Mouse (Mus musculus): ENCODE results near the gene Grik3. TPM values are rescaled to one million over a fixed set of nuclear protein-coding genes. Genes with fewer than 3 reads are reported as not detected.

Gene Grik3
- total and polyA plus RNA-seq, 3 experiments, result under 0.01 TPM; not detected in 2

DNA sequence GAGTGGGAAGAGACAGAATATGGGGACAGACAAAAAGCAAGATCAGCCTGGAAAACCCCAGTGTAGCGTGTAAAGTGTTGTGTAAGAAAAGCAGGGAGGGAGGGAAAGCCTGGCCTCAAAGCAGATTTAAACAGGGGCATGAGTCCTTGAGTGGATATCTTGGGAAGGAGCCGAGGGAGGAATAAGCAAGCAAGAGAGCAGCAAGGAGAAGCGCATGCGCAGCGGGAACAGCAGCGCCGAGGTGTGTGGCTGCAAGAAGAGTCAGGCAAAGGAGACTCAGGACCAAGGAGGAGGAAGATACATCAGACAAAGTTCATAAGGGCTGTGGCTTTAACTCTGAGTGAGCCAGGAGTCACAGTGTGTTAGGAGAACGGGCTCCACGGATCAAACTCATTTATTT is 30.7 kb upstream of the Grik3 start:
- no peaks in the 10 kb centered on the region for H3K36me3 ChIP-seq (ENCODE audit: control insufficient read depth in 1 of 2, insufficient read depth in 2 of 2, low read length in 2 of 2)
- H3K79me2 ChIP-seq (ENCODE audit: control insufficient read depth, insufficient read depth, low read length, poor library complexity), result no peaks in the 10 kb centered on the region
- no peaks in the 10 kb centered on the region for H3K4me1 ChIP-seq (ENCODE audit: control insufficient read depth in 1 of 2, insufficient read depth in 2 of 2, low read length in 2 of 2)
- no peak overlapping the region for H3K4me3 ChIP-seq (ENCODE audit: control insufficient read depth in 1 of 2, insufficient read depth in 1 of 2, low read depth in 2 of 2, low read length in 2 of 2)
- no peak overlapping the region for H3K27ac ChIP-seq (ENCODE audit: control insufficient read depth, low read depth, low read length)
- no peak overlapping the region for H3K9ac ChIP-seq (ENCODE audit: control insufficient read depth, low read depth, low read length, poor library complexity, severe bottlenecking)
- no peak for TF ChIP-seq CHD1 (IDR thresholded peaks at IDR 0.05; ENCODE audit: low read depth, low read length)
- TF ChIP-seq ETS1 (IDR thresholded peaks at IDR 0.05; ENCODE audit: low read depth, low read length), result no peak
- no peak for TF ChIP-seq TAL1 (IDR thresholded peaks at IDR 0.05; ENCODE audit: low read length)
- TF ChIP-seq E2F4 (IDR thresholded peaks at IDR 0.05; ENCODE audit: borderline replicate concordance, low read depth, low read length), result no peak
- no peak for TF ChIP-seq USF2 (IDR thresholded peaks at IDR 0.05; ENCODE audit: borderline replicate concordance in 1 of 2, insufficient read depth in 1 of 2, low read depth in 1 of 2, low read length in 2 of 2)
- TF ChIP-seq USF1 (IDR thresholded peaks at IDR 0.05; ENCODE audit: low read depth, low read length), result no peak
- TF ChIP-seq RCOR1 (IDR thresholded peaks at IDR 0.05; ENCODE audit: low read depth, low read length), result no peak
- TF ChIP-seq BHLHE40 (IDR thresholded peaks at IDR 0.05; ENCODE audit: borderline replicate concordance, low read depth, low read length), result no peak
- TF ChIP-seq TBP (IDR thresholded peaks at IDR 0.05; ENCODE audit: low read depth, low read length), result no peak
- TF ChIP-seq EP300 (IDR thresholded peaks at IDR 0.05; ENCODE audit: low read depth in 1 of 2, low read length in 2 of 2), result no peak
- TF ChIP-seq ELF1 (IDR thresholded peaks at IDR 0.05; ENCODE audit: low read depth, low read length), result no peak
- TF ChIP-seq MAX (IDR thresholded peaks at IDR 0.05; ENCODE audit: low read length), result no peak
- no peak for TF ChIP-seq SMC3 (IDR thresholded peaks at IDR 0.05; ENCODE audit: low read depth, low read length)
- TF ChIP-seq HCFC1 (IDR thresholded peaks at IDR 0.05; ENCODE audit: low read depth, low read length), result no peak
- TF ChIP-seq JUND (IDR thresholded peaks at IDR 0.05; ENCODE audit: low read depth, low read length), result no peak
- TF ChIP-seq MXI1 (IDR thresholded peaks at IDR 0.05; ENCODE audit: low read depth, low read length), result no peak
- no peak for TF ChIP-seq NRF1 (IDR thresholded peaks at IDR 0.05; ENCODE audit: insufficient read depth, low read depth, low read length, poor library complexity, severe bottlenecking)
- TF ChIP-seq CHD2 (IDR thresholded peaks at IDR 0.05; ENCODE audit: low read length), result no peak
- no peak for TF ChIP-seq RAD21 (IDR thresholded peaks at IDR 0.05; ENCODE audit: low read depth, low read length)
- TF ChIP-seq UBTF (IDR thresholded peaks at IDR 0.05; ENCODE audit: borderline replicate concordance, insufficient read depth, low read depth, low read length), result no peak
- H3K9me3 ChIP-seq (replicated peaks; ENCODE audit: insufficient read depth, low read length), result no peaks in the 10 kb centered on the region
- H3K27me3 ChIP-seq (ENCODE audit: control insufficient read depth in 1 of 2, insufficient read depth in 2 of 2, low read length in 2 of 2), result no peaks in the 10 kb centered on the region; a peak in 1 of 4 replicates
- no peak for DNase-seq (ENCODE audit: low read depth, low spot score)

GRCm38 (mm10) chr4:125469711-125470372 is 20.7 kb upstream of the Grik3 start:
- Histone ChIP-seq H3K4me3 (ENCODE audit: control insufficient read depth in 1 of 2, insufficient read depth in 1 of 2, low read depth in 2 of 2, low read length in 2 of 2) (no peak overlapping the region), H3K9ac (ENCODE audit: control insufficient read depth, low read depth, low read length, poor library complexity, severe bottlenecking) (no peak overlapping the region), H3K36me3 (ENCODE audit: control insufficient read depth in 1 of 2, insufficient read depth in 2 of 2, low read length in 2 of 2) (no peaks in the 10 kb centered on the region), H3K27ac (ENCODE audit: control insufficient read depth, low read depth, low read length) (no peak overlapping the region), H3K4me1 (ENCODE audit: control insufficient read depth in 1 of 2, insufficient read depth in 2 of 2, low read length in 2 of 2) (no peaks in the 10 kb centered on the region), H3K27me3 (ENCODE audit: control insufficient read depth in 1 of 2, insufficient read depth in 2 of 2, low read length in 2 of 2) (no peaks in the 10 kb centered on the region), H3K9me3 (replicated peaks; ENCODE audit: insufficient read depth, low read length) (no peaks in the 10 kb centered on the region), H3K79me2 (ENCODE audit: control insufficient read depth, insufficient read depth, low read length, poor library complexity) (no peaks in the 10 kb centered on the region)
- no peak for DNase-seq (ENCODE audit: low read depth, low spot score)
- no peak for TF ChIP-seq HCFC1 (IDR thresholded peaks at IDR 0.05; ENCODE audit: low read depth, low read length)
- no peak for TF ChIP-seq MYC (IDR thresholded peaks at IDR 0.05; ENCODE audit: low read depth, low read length)
- no peak for TF ChIP-seq TCF12 (IDR thresholded peaks at IDR 0.05; ENCODE audit: low read depth, low read length)
- no peak for TF ChIP-seq ZKSCAN1 (IDR thresholded peaks at IDR 0.05; ENCODE audit: low read depth, low read length)

Data from MEL (cell line).